Mouse (Mus musculus): ENCODE results near the gene Acap3. TPM values are rescaled to one million over a fixed set of nuclear protein-coding genes. Genes with fewer than 3 reads are reported as not detected.

Acap3 gene
- total RNA-seq, 1 experiment from 2014 or later = 17.2 TPM

- ATAC-seq (replicated peaks; ENCODE audit: insufficient number of reproducible peaks, low FRiP score, low TSS enrichment, poor library complexity, severe bottlenecking) = no peak
These were observed 14.5 kb downstream of the Acap3 start for GRCm38 (mm10) chr4:155906125-155906524.

- ATAC-seq (replicated peaks; ENCODE audit: insufficient number of reproducible peaks, low FRiP score, low TSS enrichment, poor library complexity, severe bottlenecking) = no peak
These were observed 15.4 kb downstream of the Acap3 start for GRCm38 (mm10) chr4:155907003-155907402.

- no peak for ATAC-seq (replicated peaks; ENCODE audit: insufficient number of reproducible peaks, low FRiP score, low TSS enrichment, poor library complexity, severe bottlenecking)
These were observed 16.7 kb downstream of the Acap3 start for GRCm38 (mm10) chr4:155908281-155908680.

- ATAC-seq (replicated peaks; ENCODE audit: insufficient number of reproducible peaks, low FRiP score, low TSS enrichment, poor library complexity, severe bottlenecking) = no peak
These were observed 17.1 kb downstream of the Acap3 start for GRCm38 (mm10) chr4:155908751-155909150.

GRCm38 (mm10) chr4:155932031-155932430, 40.4 kb downstream of the Acap3 start:
- ATAC-seq (replicated peaks; ENCODE audit: insufficient number of reproducible peaks, low FRiP score, low TSS enrichment, poor library complexity, severe bottlenecking) = no peak

GRCm38 (mm10) chr4:155943049-155943452, 51.4 kb downstream of the Acap3 start:
- ATAC-seq (replicated peaks; ENCODE audit: insufficient number of reproducible peaks, low FRiP score, low TSS enrichment, poor library complexity, severe bottlenecking) = 0 out of 2 replicates have a peak, but pooled peaks have one; percentile 1

GRCm38 (mm10) chr4:155943534-155944249, 52.1 kb downstream of the Acap3 start, which contains the start of gene Ube2j2:
Gene Ube2j2, plus strand, starts transcription at chr4:155943831.
- ATAC-seq (replicated peaks; ENCODE audit: insufficient number of reproducible peaks, low FRiP score, low TSS enrichment, poor library complexity, severe bottlenecking) = peak; percentile 89

- ATAC-seq (replicated peaks; ENCODE audit: insufficient number of reproducible peaks, low FRiP score, low TSS enrichment, poor library complexity, severe bottlenecking) = peak; percentile 48; the same call in 1 of the 2 replicates
These were observed 52.6 kb downstream of the Acap3 start for GRCm38 (mm10) chr4:155944271-155944670.

- no peak for ATAC-seq (replicated peaks; ENCODE audit: insufficient number of reproducible peaks, low FRiP score, low TSS enrichment, poor library complexity, severe bottlenecking)
These were observed 55.5 kb downstream of the Acap3 start for GRCm38 (mm10) chr4:155947094-155947493.

GRCm38 (mm10) chr4:155955491-155955890, 63.9 kb downstream of the Acap3 start:
- ATAC-seq (replicated peaks; ENCODE audit: insufficient number of reproducible peaks, low FRiP score, low TSS enrichment, poor library complexity, severe bottlenecking) = no peak

Other genes starting within 250 kb of the Acap3 start
- not detected in 3 replicates for gene Gm10563, start 246.4 kb upstream of the Acap3 start, total RNA-seq (2017)
- not detected in 3 replicates for gene Mmp23, start 238.4 kb upstream of the Acap3 start, total RNA-seq (2017)
- gene Mib2, start 222.6 kb upstream of the Acap3 start, total RNA-seq (2017) = 14.3 to 35.4 TPM (median 16.5 TPM) in 3 replicates
- gene Fndc10, start 197.5 kb upstream of the Acap3 start, total RNA-seq (2017) = 0.21 to 0.68 TPM (median 0.48 TPM) in 3 replicates
- gene Ssu72, start 187.0 kb upstream of the Acap3 start, total RNA-seq (2017) = 131 to 171 TPM (median 143 TPM) in 3 replicates
- gene Tmem240, start 157.0 kb upstream of the Acap3 start, total RNA-seq (2017) = 0.10 to 0.86 TPM in 2 of 3 replicates, not detected in the other
- 24.8 to 30.3 TPM (median 26.4 TPM) in 3 replicates for gene Atad3a, start 130.7 kb upstream of the Acap3 start, total RNA-seq (2017)
- gene Vwa1, start 117.1 kb upstream of the Acap3 start, total RNA-seq (2017) = 0.49 to 1.3 TPM in 2 of 3 replicates, not detected in the other
- gene Tmem88b, start 105.9 kb upstream of the Acap3 start, total RNA-seq (2017) = not detected in 3 replicates
- not detected in 3 replicates for gene Ankrd65, start 101.4 kb upstream of the Acap3 start, total RNA-seq (2017)
- gene Mrpl20, start 88.9 kb upstream of the Acap3 start, total RNA-seq (2017) = 39.1 to 56.7 TPM (median 44.1 TPM) in 3 replicates
- 228 to 239 TPM (median 228 TPM) in 3 replicates for gene Ccnl2, start 79.3 kb upstream of the Acap3 start, total RNA-seq (2017)
- 102 to 125 TPM (median 108 TPM) in 3 replicates for gene Aurkaip1, start 60.5 kb upstream of the Acap3 start, total RNA-seq (2017)
- gene Mxra8, start 52.1 kb upstream of the Acap3 start, total RNA-seq (2017) = 0.29 to 15.8 TPM (median 2.0 TPM) in 3 replicates
- gene Dvl1, start 44.4 kb upstream of the Acap3 start, total RNA-seq (2017) = 18.8 to 30.1 TPM (median 27.0 TPM) in 3 replicates
- 0.29 to 1.6 TPM (median 0.64 TPM) in 3 replicates for gene Tas1r3, start 28.5 kb upstream of the Acap3 start, total RNA-seq (2017)
- 5.7 to 8.4 TPM (median 6.6 TPM) in 3 replicates for gene Cptp, start 22.4 kb upstream of the Acap3 start, total RNA-seq (2017)
- 21.5 to 28.1 TPM (median 24.5 TPM) in 3 replicates for gene Ints11, start 22.3 kb upstream of the Acap3 start, total RNA-seq (2017)
- 3.8 to 12.8 TPM (median 10.3 TPM) in 3 replicates for gene Pusl1, start within 50 bp of the Acap3 start, total RNA-seq (2017)
- gene Ube2j2, start 52.0 kb downstream of the Acap3 start, total RNA-seq (2017) = 79.0 to 128 TPM (median 101 TPM) in 3 replicates
- 0.85 to 1.4 TPM in 2 of 3 replicates, not detected in the other for gene C1qtnf12, start 70.5 kb downstream of the Acap3 start, total RNA-seq (2017)
- gene B3galt6, start 100.8 kb downstream of the Acap3 start, total RNA-seq (2017) = 2.8 to 3.5 TPM (median 3.1 TPM) in 3 replicates
- gene Sdf4, start 101.0 kb downstream of the Acap3 start, total RNA-seq (2017) = 300 to 351 TPM (median 344 TPM) in 3 replicates
- gene Tnfrsf4, start 122.0 kb downstream of the Acap3 start, total RNA-seq (2017) = 1.8 to 6.6 TPM (median 5.3 TPM) in 3 replicates
- gene Tnfrsf18, start 134.3 kb downstream of the Acap3 start, total RNA-seq (2017) = 29.2 to 74.7 TPM (median 38.4 TPM) in 3 replicates
- not detected in 3 replicates for gene Ttll10, start 167.6 kb downstream of the Acap3 start, total RNA-seq (2017)
- 5.7 to 20.4 TPM (median 15.4 TPM) in 3 replicates for gene 9430015G10Rik, start 218.2 kb downstream of the Acap3 start, total RNA-seq (2017)
- gene Rnf223, start 238.7 kb downstream of the Acap3 start, total RNA-seq (2017) = 0.39 TPM in 1 of 3 replicates, not detected in the others

Measured in monocyte, adult 5-6 weeks (primary cell).